Mouse (Mus musculus): ENCODE data around the gene Hoxc11.

- TF ChIP-seq POLR2A (IDR thresholded peaks at IDR 0.05; ENCODE audit: extremely low read depth, insufficient read depth, low read length) (no peak), CTCF (IDR thresholded peaks at IDR 0.05; ENCODE audit: low read depth, low read length) (no peak)
Observed at GRCm38 (mm10) chr15:102904946-102905345, 49.3 kb upstream of the Hoxc11 start.

Data from liver, adult 2 months (tissue).